Mouse (Mus musculus) embryonic facial prominence, embryonic 14.5 days (tissue): ENCODE measurements around the gene Kcnb1. TPM values are rescaled to one million over a fixed set of nuclear protein-coding genes. Genes with fewer than 3 reads are reported as not detected.
A peak's percentile ranks its signal among the peaks of the same experiment; 100 is the strongest.

Experiments
- ATAC-seq: fragments of 200-750 bp; cut with Nextera tagmentation; 2 replicates; pipeline ENCODE4 v1.8.0; 2017; ENCODE audit warnings: low read depth, moderate number of reproducible peaks, moderate TSS enrichment
- DNase-seq: peaks from one replicate; pipeline ENCODE4 v3.0.0-alpha.2; 2015; ENCODE audit warnings: low spot score
- H3K27ac ChIP-seq: fragments of 300-500 bp; sonication (generic); replicated peaks from 2 replicates; pipeline ENCODE4 v1.5.1; 2014; ENCODE audit warnings: low read depth, mild to moderate bottlenecking, low read length, moderate library complexity
- H3K27me3 ChIP-seq: fragments of 300-500 bp; sonication (generic); replicated peaks from 2 replicates; pipeline ENCODE4 v1.6.1; 2014; ENCODE audit warnings: low read length; ENCODE audit not compliant: control insufficient read depth, insufficient read depth
- H3K36me3 ChIP-seq: fragments of 300-500 bp; sonication (generic); 2 replicates; pipeline ENCODE4 v1.6.1; 2014; ENCODE audit warnings: low read length, mixed read lengths; ENCODE audit not compliant: control insufficient read depth, insufficient read depth
- H3K4me1 ChIP-seq: fragments of 300-500 bp; sonication (generic); 2 replicates; pipeline ENCODE4 v1.6.1; 2014; ENCODE audit warnings: antibody characterized with exemption, low read length; ENCODE audit not compliant: control insufficient read depth, insufficient read depth
- H3K4me2 ChIP-seq: fragments of 300-500 bp; sonication (generic); 2 replicates; pipeline ENCODE4 v1.6.1; 2014; ENCODE audit warnings: low read depth, mild to moderate bottlenecking, low read length, moderate library complexity, mixed read lengths
- H3K4me3 ChIP-seq: fragments of 300-500 bp; sonication (generic); 2 replicates; pipeline ENCODE4 v1.5.1; 2014; ENCODE audit warnings: low read depth, mild to moderate bottlenecking, low read length
- H3K9ac ChIP-seq: fragments of 300-500 bp; sonication (generic); 2 replicates; pipeline ENCODE4 v1.6.1; 2014; ENCODE audit warnings: low read depth, mild to moderate bottlenecking, low read length, moderate library complexity, mixed read lengths
- H3K9me3 ChIP-seq: fragments of 300-500 bp; sonication (generic); 2 replicates; pipeline ENCODE4 v1.6.1; 2016; ENCODE audit warnings: low read length; ENCODE audit not compliant: control insufficient read depth
- WGBS: fragments of 180-500 bp; shearing (Covaris S2); extraction: QIAGEN DNeasy Blood & Tissue Kit; methylation state at CpG from one replicate; pipeline ENCODE4 v1.1.7; 2014; 5-methylcytosine and 5-hydroxymethylcytosine counted together
- polyA plus RNA-seq: library from polyadenylated mRNA; unstranded; fragments of >200 nt; fragmentation: Nextera tagmentation; extraction: Ambion mirVana; gene quantifications from 2 replicates; pipeline ENCODE4 v1.2.1, GENCODE M21; 2014

The Kcnb1 gene
- polyA plus RNA-seq, 1 experiment from 2014 or later, result 1.7 TPM

DNA sequence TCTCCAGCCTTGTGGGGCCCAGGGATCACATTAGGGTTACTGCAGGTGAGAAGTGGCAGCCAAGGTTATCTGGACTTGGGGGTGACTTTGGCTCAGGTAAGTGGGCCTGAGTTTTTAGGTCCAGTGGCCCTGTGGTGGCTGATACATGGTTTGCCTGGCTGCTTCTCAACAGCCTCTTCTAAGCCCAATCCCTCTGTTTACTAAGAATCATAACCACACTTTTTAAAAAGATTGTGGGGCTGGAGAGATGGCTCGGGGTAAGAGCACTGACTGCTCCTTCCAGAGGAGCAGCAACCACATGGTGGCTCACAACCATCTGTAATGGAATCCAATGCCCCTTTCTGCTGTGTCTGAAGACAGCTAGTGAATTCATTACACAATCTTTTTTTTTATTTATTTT lies 123.9 kb downstream of the Kcnb1 start:
- ATAC-seq, result no peak
- DNase-seq, result no peak
- Histone ChIP-seq H3K4me2 (no peak overlapping the region), H3K4me1 (peaks cover 9% of the 10 kb centered on the region), H3K9me3 (no peaks in the 10 kb centered on the region), H3K27me3 (no peaks in the 10 kb centered on the region), H3K4me3 (no peak overlapping the region), H3K36me3 (peaks cover 24% of the 10 kb centered on the region), H3K27ac (no peak overlapping the region), H3K9ac (no peak overlapping the region)
- WGBS, result 57% methylated on average over 1 of the region's 1 CpGs

GRCm38 (mm10) chr2:167064601-167065295 lies 125.2 kb downstream of the Kcnb1 start:
- Histone ChIP-seq H3K9me3 (no peaks in the 10 kb centered on the region), H3K4me3 (peak overlapping the region; percentile 67), H3K27ac (peak overlapping the region; percentile 86), H3K4me1 (peaks cover 16% of the 10 kb centered on the region), H3K36me3 (peaks cover 30% of the 10 kb centered on the region), H3K4me2 (peak overlapping the region; percentile 91), H3K27me3 (no peaks in the 10 kb centered on the region), H3K9ac (peak overlapping the region; percentile 89)
- no peak for ATAC-seq
- WGBS, result 27% methylated on average over 9 of the region's 9 CpGs
- no peak for DNase-seq

DNA sequence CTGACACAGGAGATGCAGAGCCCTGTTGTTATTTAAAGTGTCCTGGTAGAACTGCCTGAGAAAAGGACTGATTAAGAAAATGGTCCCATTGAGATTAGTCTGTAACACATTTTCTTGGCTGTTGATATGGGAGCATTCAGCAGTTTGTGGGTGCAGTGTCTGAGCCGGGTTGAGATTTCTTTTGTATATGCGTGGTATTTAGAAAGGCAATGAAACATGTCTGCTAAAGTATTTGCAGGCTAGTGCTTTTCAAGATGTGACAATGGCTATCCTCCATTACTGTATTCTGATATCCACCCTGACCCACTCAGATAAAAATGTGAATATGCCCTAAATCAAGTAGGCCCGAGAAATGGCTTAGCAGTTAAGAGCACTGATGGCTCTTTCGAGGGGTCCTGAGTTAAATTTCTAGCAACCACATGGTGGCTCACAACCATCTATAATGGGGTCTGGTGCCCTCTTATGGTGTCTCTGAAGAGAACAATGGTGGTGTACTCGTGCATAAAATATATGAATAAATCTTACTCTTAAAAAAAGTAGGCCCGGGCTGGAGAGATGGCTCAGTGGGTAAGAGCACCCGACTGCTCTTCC lies 126.0 kb downstream of the Kcnb1 start:
- WGBS, result under 1% methylated on average over 7 of the region's 7 CpGs
- H3K4me1 ChIP-seq, result peaks cover 16% of the 10 kb centered on the region
- H3K4me3 ChIP-seq, result peak overlapping the region; percentile 67
- H3K36me3 ChIP-seq, result peaks cover 35% of the 10 kb centered on the region
- peak overlapping the region; percentile 91 for H3K4me2 ChIP-seq
- H3K9ac ChIP-seq, result peak overlapping the region; percentile 89
- no peak for ATAC-seq
- no peak for DNase-seq
- H3K27me3 ChIP-seq, result no peaks in the 10 kb centered on the region
- H3K9me3 ChIP-seq, result no peaks in the 10 kb centered on the region
- H3K27ac ChIP-seq, result peak overlapping the region; percentile 86

GRCm38 (mm10) chr2:167062965-167063880 lies 126.7 kb downstream of the Kcnb1 start, which contains the start of gene Znfx1:
Gene Znfx1 (minus strand): TSS chr2:167063015.
- 1% methylated on average over 48 of the region's 57 CpGs for WGBS

GRCm38 (mm10) chr2:167062497-167062911 lies 127.5 kb downstream of the Kcnb1 start:
- H3K27me3 ChIP-seq, result no peaks in the 10 kb centered on the region
- peaks cover 16% of the 10 kb centered on the region for H3K4me1 ChIP-seq
- no peaks in the 10 kb centered on the region for H3K9me3 ChIP-seq
- peak overlapping the region; percentile 69 for H3K4me2 ChIP-seq
- ATAC-seq, result peak; percentile 93
- peak overlapping the region; percentile 86 for H3K27ac ChIP-seq
- H3K4me3 ChIP-seq, result peak overlapping the region; percentile 67
- peak; percentile 97 for DNase-seq
- H3K9ac ChIP-seq, result peak overlapping the region; percentile 89
- 0% methylated on average over 9 of the region's 60 CpGs for WGBS
- H3K36me3 ChIP-seq, result peaks cover 47% of the 10 kb centered on the region

More at GRCm38 (mm10) chr2:167062965-167063880, 126.7 kb downstream of the Kcnb1 start, which contains the start of gene Znfx1:
- Histone ChIP-seq H3K9me3 (no peaks in the 10 kb centered on the region), H3K4me2 (peak within 1 kb of the TSS; percentile 91), H3K27ac (peak within 1 kb of the TSS; percentile 86), H3K4me1 (peaks cover 16% of the 10 kb centered on the region), H3K36me3 (peaks cover 40% of the 10 kb centered on the region), H3K4me3 (peak within 1 kb of the TSS; percentile 67), H3K9ac (peak within 1 kb of the TSS; percentile 89), H3K27me3 (no peaks in the 10 kb centered on the region)
- peak; percentile 97 for DNase-seq
- peak; percentile 95 for ATAC-seq

DNA sequence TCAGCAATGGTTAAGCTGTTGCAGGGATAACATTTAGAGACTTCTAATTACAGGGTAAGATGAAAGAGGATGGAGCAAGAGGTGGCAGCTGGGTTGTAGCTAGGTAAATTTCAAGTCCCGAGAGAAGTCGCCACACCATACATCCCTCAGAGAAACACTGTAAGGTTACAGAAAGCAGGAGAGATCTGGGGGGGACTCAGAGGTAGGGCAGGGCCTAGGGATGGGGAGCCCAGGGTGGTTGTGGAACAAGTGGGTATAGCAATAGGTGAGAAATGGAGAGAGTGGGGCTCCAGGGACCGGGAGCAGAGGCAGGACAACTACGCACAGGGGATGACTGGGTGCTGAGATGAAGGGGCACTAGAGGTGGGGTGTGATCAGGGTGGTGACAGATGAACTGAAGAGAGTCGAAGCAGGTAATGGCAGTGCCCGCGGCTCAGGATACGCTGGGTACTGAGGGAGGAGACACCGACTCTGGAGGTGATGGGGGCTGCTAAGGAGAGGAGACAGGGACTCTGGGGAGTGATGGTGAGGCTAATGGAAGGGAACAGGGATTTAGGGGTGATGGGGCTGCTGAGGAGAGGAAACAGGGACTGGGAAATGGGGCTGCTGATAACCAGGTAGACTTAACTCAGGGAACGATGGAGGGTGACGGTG lies 128.4 kb downstream of the Kcnb1 start:
- DNase-seq, result no peak
- no peaks in the 10 kb centered on the region for H3K9me3 ChIP-seq
- H3K4me2 ChIP-seq, result peak overlapping the region; percentile 69
- no peaks in the 10 kb centered on the region for H3K27me3 ChIP-seq
- 17% methylated on average over 11 of the region's 11 CpGs for WGBS
- peaks cover 16% of the 10 kb centered on the region for H3K4me1 ChIP-seq
- peak overlapping the region; percentile 67 for H3K4me3 ChIP-seq
- ATAC-seq, result no peak
- H3K27ac ChIP-seq, result no peak overlapping the region
- peaks cover 57% of the 10 kb centered on the region for H3K36me3 ChIP-seq
- H3K9ac ChIP-seq, result peak overlapping the region; percentile 89

DNA sequence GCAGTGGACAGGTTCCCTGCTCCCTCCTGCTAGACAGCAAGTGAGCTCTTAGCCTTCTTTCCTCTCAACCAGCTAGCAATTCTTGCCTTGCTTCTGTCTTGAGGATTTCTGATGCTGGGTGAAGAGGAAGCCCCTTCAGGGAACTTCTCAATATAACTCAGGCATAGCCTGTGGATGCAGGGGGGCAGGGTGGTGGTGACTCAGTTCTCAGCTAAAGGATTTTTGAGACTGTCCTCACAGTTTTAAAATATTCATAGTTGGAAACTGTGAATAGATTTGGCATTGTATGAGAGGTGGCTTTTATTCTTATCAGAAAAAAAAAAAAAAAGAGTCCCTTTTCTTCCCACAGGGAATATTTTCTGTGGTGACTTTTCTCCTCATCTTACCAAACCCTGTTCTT lies 129.2 kb downstream of the Kcnb1 start:
- peaks cover 59% of the 10 kb centered on the region for H3K36me3 ChIP-seq
- DNase-seq (no peak), ATAC-seq (no peak)
- H3K4me2 ChIP-seq, result peak overlapping the region; percentile 69; the same call in 1 of the 2 replicates
- 0 out of 2 replicates have a peak overlapping the region, but pooled peaks have one; percentile 5 for H3K4me3 ChIP-seq
- H3K27ac ChIP-seq, result no peak overlapping the region
- H3K9ac ChIP-seq, result peak overlapping the region; percentile 89
- no peaks in the 10 kb centered on the region for H3K9me3 ChIP-seq
- peaks cover 16% of the 10 kb centered on the region for H3K4me1 ChIP-seq
- H3K27me3 ChIP-seq, result no peaks in the 10 kb centered on the region

GRCm38 (mm10) chr2:167060360-167060759 lies 129.6 kb downstream of the Kcnb1 start:
- Histone ChIP-seq H3K9ac (peak overlapping the region; percentile 89), H3K27me3 (no peaks in the 10 kb centered on the region), H3K4me1 (peaks cover 16% of the 10 kb centered on the region), H3K4me2 (peak overlapping the region; percentile 69; the same call in 1 of the 2 replicates), H3K27ac (no peak overlapping the region), H3K4me3 (0 out of 2 replicates have a peak overlapping the region, but pooled peaks have one; percentile 5), H3K9me3 (no peaks in the 10 kb centered on the region), H3K36me3 (peaks cover 59% of the 10 kb centered on the region)
- DNase-seq (no peak), ATAC-seq (no peak)
- WGBS, result 66% methylated on average over 3 of the region's 3 CpGs
